Mouse (Mus musculus): ENCODE measurements around the gene Fxyd4.

The Fxyd4 gene

DNA sequence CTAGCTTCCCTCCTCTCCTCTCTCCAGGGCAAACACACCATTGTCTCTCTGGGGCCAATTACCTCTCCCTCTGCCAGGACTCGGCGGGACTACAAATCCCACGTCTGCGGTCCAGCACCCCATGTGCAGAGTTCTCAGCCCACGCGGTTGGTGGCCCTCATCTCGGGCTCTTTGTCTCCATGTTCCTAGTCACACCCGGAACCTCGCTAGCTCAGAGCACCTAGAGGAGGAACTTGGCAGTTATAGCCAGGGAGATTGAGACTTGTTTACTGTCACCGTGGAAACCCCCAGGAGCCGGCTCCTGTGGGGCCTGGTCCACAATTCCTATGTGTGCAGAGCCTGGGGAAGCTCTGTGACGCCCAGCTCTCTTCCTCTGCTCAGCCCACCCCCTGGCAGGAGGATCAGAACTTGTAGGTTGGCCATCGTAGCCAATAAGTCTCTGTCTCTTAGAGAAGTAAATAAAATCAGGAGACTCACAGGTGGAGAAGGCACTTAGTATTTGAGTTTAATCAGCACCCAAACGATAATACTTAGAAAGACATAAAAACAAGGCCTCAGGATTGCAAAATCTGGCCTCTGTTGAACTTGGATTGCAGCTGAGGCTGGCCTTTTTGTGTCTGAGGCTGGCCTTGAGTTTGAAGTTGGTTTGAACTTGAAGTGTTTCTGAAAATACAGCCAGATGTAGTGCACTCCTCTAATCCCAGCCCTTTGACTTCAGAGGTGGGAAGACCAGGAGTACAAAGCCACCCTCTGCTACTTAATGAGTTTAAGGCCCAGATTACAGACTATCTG, 45.9 kb downstream of the Fxyd4 start:
- no peak for DNase-seq (ENCODE audit: low spot score)

- DNase-seq (ENCODE audit: low spot score) = no peak
Measured at GRCm38 (mm10) chr6:117890257-117890656, 47.2 kb downstream of the Fxyd4 start.

DNA sequence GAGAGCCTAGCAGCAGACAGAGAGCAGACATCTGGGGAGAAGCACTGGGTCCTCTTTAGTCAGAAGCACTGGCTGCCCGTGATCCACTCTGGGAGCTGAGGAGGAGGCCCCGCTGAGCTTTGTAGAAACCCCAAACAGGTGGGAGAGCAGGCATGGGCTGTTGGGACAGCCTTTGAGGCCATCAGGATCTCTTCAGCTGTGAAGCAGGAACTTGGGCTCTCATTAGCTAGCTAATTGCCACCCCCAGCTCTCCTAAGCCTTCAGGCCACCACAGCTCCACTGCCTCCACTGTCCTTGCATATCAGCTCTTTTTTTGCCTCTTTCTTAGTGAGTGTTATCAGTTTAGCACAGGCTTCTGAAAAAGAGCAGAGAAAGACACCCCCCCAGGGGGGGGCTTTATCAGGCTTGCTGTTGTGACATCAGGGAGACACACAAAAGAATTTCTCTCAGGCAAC, 48.8 kb downstream of the Fxyd4 start:
- DNase-seq (ENCODE audit: low spot score) = peak; percentile 51

DNA sequence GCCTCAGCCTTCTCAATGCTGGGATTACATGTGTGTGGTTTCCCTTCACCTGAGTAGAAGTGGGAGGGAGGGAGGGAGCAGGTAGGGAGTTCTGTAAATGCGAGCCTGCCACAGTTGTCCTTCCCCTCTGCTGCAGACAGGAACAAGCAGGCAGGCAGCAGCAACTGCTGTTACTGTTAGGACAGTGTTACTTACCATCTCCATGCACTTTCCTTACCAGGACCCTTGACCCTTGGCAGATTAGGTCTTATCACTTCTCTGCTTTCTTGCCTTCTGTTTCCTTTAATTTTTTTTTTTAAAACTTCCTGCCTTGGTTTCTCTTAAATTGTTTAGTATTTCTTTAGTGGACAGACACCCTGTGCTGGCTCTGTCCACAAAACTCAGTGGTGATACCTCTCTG, 49.5 kb downstream of the Fxyd4 start:
- no peak for DNase-seq (ENCODE audit: low spot score)

GRCm38 (mm10) chr6:117885943-117886342, 51.5 kb downstream of the Fxyd4 start:
- DNase-seq (ENCODE audit: low spot score) = no peak
